Mouse (Mus musculus) CH12.LX (cell line): ENCODE data around the gene Gm20661. TPM values are rescaled to one million over a fixed set of nuclear protein-coding genes. Genes with fewer than 3 reads are reported as not detected.

ENCODE experiments used
- DNase-seq: peaks from one replicate; pipeline ENCODE4 v3.0.0-alpha.2; 2013; ENCODE audit errors: extremely low read depth
- H3K27ac ChIP-seq: 2 replicates; pipeline ENCODE4 v1.5.1; 2012; ENCODE audit warnings: low read depth, mild to moderate bottlenecking, control low read depth, moderate library complexity; ENCODE audit not compliant: insufficient read depth
- H3K27me3 ChIP-seq: replicated peaks from 2 replicates; pipeline ENCODE3; 2012; ENCODE audit warnings: inconsistent platforms
- H3K36me3 ChIP-seq, 2 experiments: replicated peaks in 1 of 2; 2 replicates each; pipeline versions ENCODE3 to v1.6.1; 2012; ENCODE audit warnings: inconsistent platforms in 1 of 2, low read length in 1 of 2, mild to moderate bottlenecking in 1 of 2, mixed read lengths in 1 of 2, moderate library complexity in 1 of 2; ENCODE audit not compliant: control insufficient read depth in 1 of 2, insufficient read depth in 1 of 2
- H3K4me1 ChIP-seq, 2 experiments: 2 replicates each; pipeline ENCODE4 v1.6.1; 2012; ENCODE audit warnings: inconsistent platforms in 1 of 2, moderate library complexity in 1 of 2; ENCODE audit not compliant: insufficient read depth in 2 of 2, control insufficient read depth in 1 of 2
- H3K4me2 ChIP-seq: 2 replicates; pipeline ENCODE4 v1.6.1; 2012; ENCODE audit warnings: low read depth, mild to moderate bottlenecking, control low read depth; ENCODE audit not compliant: poor library complexity, insufficient read depth, severe bottlenecking
- H3K4me3 ChIP-seq, 3 experiments: fragments of 150-350 bp in 1 of 3; sonication (generic) in 1 of 3; replicated peaks in 1 of 3; 2 replicates each; pipeline versions ENCODE3 to v1.5.1; 2011 to 2012; ENCODE audit warnings: low read depth in 2 of 3, low read length in 2 of 3, mild to moderate bottlenecking in 2 of 3, moderate library complexity in 2 of 3, control low read depth in 1 of 3, improper control_type of control experiment in 1 of 3, inconsistent platforms in 1 of 3, mixed read lengths in 1 of 3; ENCODE audit not compliant: poor library complexity in 1 of 3
- H3K79me2 ChIP-seq: replicated peaks from 2 replicates; pipeline ENCODE4 v1.6.1; 2012; ENCODE audit warnings: mild to moderate bottlenecking, moderate library complexity; ENCODE audit not compliant: control insufficient read depth, poor library complexity, insufficient read depth, severe bottlenecking; ENCODE audit errors: extremely low read depth
- H3K9ac ChIP-seq: 2 replicates; pipeline ENCODE4 v1.6.1; 2012; ENCODE audit warnings: low read depth, mild to moderate bottlenecking, control low read depth, moderate library complexity; ENCODE audit not compliant: insufficient read depth
- H3K9me3 ChIP-seq: replicated peaks from 2 replicates; pipeline ENCODE3; 2012; ENCODE audit warnings: low read length, inconsistent platforms, mixed read lengths
- BHLHE40 ChIP-seq: IDR thresholded peaks from 2 replicates; pipeline ENCODE4 v1.6.1; 2011; ENCODE audit warnings: mild to moderate bottlenecking, low read depth, low read length, improper control_type of control experiment
- CTCF ChIP-seq, 2 experiments: IDR thresholded peaks in 1 of 2; conservative IDR thresholded peaks in 1 of 2; 2 replicates each; pipeline ENCODE4 v1.5.1; 2011 to 2012; ENCODE audit warnings: low read depth in 2 of 2, low read length in 2 of 2, improper control_type of control experiment in 1 of 2, inconsistent platforms in 1 of 2, mild to moderate bottlenecking in 1 of 2, moderate library complexity in 1 of 2
- E2F4 ChIP-seq: IDR thresholded peaks from 2 replicates; pipeline ENCODE4 v1.6.1; 2011; ENCODE audit warnings: low read depth, low read length, improper control_type of control experiment; ENCODE audit not compliant: insufficient replicate concordance
- ELF1 ChIP-seq: IDR thresholded peaks from 2 replicates; pipeline ENCODE4 v1.6.1; 2014; ENCODE audit warnings: low read depth, mild to moderate bottlenecking, inconsistent platforms, low read length, improper control_type of control experiment
- EP300 ChIP-seq: IDR thresholded peaks from 2 replicates; pipeline ENCODE4 v1.6.1; 2011; ENCODE audit warnings: low read length, improper control_type of control experiment
- ETS1 ChIP-seq: conservative IDR thresholded peaks from 2 replicates; pipeline ENCODE4 v1.6.1; 2012; ENCODE audit warnings: low read depth, mild to moderate bottlenecking, inconsistent platforms, low read length, improper control_type of control experiment, moderate library complexity
- GABPA ChIP-seq: IDR thresholded peaks from 2 replicates; pipeline ENCODE4 v1.6.1; 2012; ENCODE audit warnings: low read depth, low read length, improper control_type of control experiment, inconsistent platforms; ENCODE audit not compliant: insufficient replicate concordance
- IRF4 ChIP-seq: IDR thresholded peaks from 2 replicates; pipeline ENCODE4 v1.6.1; 2014; ENCODE audit warnings: low read depth, mild to moderate bottlenecking, inconsistent platforms, low read length, improper control_type of control experiment
- JUND ChIP-seq: conservative IDR thresholded peaks from 2 replicates; pipeline ENCODE4 v1.6.1; 2011; ENCODE audit warnings: low read depth, low read length, improper control_type of control experiment
- MAFK ChIP-seq: IDR thresholded peaks from 2 replicates; pipeline ENCODE4 v1.6.1; 2011; ENCODE audit warnings: low read length, improper control_type of control experiment; ENCODE audit not compliant: insufficient replicate concordance
- MEF2A ChIP-seq: IDR thresholded peaks from 2 replicates; pipeline ENCODE4 v1.6.1; 2014; ENCODE audit warnings: low read depth, mild to moderate bottlenecking, inconsistent platforms, low read length, improper control_type of control experiment, borderline replicate concordance
- MYC ChIP-seq: IDR thresholded peaks from 2 replicates; pipeline ENCODE4 v1.6.1; 2011; ENCODE audit warnings: low read depth, mild to moderate bottlenecking, improper control_type of control experiment, low read length
- POLR2AphosphoS2 ChIP-seq: IDR thresholded peaks from 2 replicates; pipeline ENCODE4 v1.6.1; 2011; ENCODE audit warnings: low read depth, low read length, improper control_type of control experiment
- RAD21 ChIP-seq: IDR thresholded peaks from 2 replicates; pipeline ENCODE4 v1.6.1; 2011; ENCODE audit warnings: low read depth, mild to moderate bottlenecking, low read length, improper control_type of control experiment, moderate library complexity
- RCOR1 ChIP-seq: conservative IDR thresholded peaks from 2 replicates; pipeline ENCODE4 v1.6.1; 2012; ENCODE audit warnings: low read depth, mild to moderate bottlenecking, inconsistent platforms, low read length, improper control_type of control experiment
- SIN3A ChIP-seq: IDR thresholded peaks from 2 replicates; pipeline ENCODE4 v1.6.1; 2012; ENCODE audit warnings: low read length, improper control_type of control experiment, inconsistent platforms
- SMC3 ChIP-seq: IDR thresholded peaks from 2 replicates; pipeline ENCODE4 v1.6.1; 2011; ENCODE audit warnings: low read depth, low read length, improper control_type of control experiment
- TBP ChIP-seq: conservative IDR thresholded peaks from 2 replicates; pipeline ENCODE4 v1.6.1; 2011; ENCODE audit warnings: low read depth, low read length, improper control_type of control experiment
- TCF12 ChIP-seq: IDR thresholded peaks from 2 replicates; pipeline ENCODE4 v1.6.1; 2014; ENCODE audit warnings: low read depth, mild to moderate bottlenecking, inconsistent platforms, low read length, improper control_type of control experiment
- UBTF ChIP-seq: IDR thresholded peaks from 2 replicates; pipeline ENCODE4 v1.6.1; 2012; ENCODE audit warnings: low read depth, mild to moderate bottlenecking, inconsistent platforms, low read length, improper control_type of control experiment, moderate library complexity
- USF2 ChIP-seq: conservative IDR thresholded peaks from 2 replicates; pipeline ENCODE4 v1.6.1; 2011; ENCODE audit warnings: low read depth, low read length, improper control_type of control experiment
- ZC3H11A ChIP-seq: IDR thresholded peaks from 2 replicates; pipeline ENCODE4 v1.6.1; 2012; ENCODE audit warnings: low read depth, mild to moderate bottlenecking, inconsistent platforms, low read length, improper control_type of control experiment
- ZKSCAN1 ChIP-seq: IDR thresholded peaks from 2 replicates; pipeline ENCODE4 v1.6.1; 2012; ENCODE audit warnings: low read depth, inconsistent platforms, low read length, improper control_type of control experiment, borderline replicate concordance
- ZMIZ1 ChIP-seq: IDR thresholded peaks from 2 replicates; pipeline ENCODE4 v1.6.1; 2012; ENCODE audit warnings: low read depth, mild to moderate bottlenecking, inconsistent platforms, low read length, improper control_type of control experiment
- ZNF384 ChIP-seq: IDR thresholded peaks from 2 replicates; pipeline ENCODE4 v1.6.1; 2012; ENCODE audit warnings: low read depth, low read length, improper control_type of control experiment, inconsistent platforms
- dilution Hi-C: fragments of 300-500 bp; cut with MboI; formaldehyde crosslinking; loops from 2 replicates; pipeline ENCODE4 v1.14.3; 2020; ENCODE audit warnings: low sequenced_read_pairs; ENCODE audit not compliant: extremely low pct_unique_long_range_greater_than_20kb, extremely low pct_ligation_motif_present
- in situ Hi-C: fragments of 300-500 bp; cut with MboI; formaldehyde crosslinking; loops from 3 replicates; pipeline ENCODE4 v1.14.3; 2019; ENCODE audit warnings: low sequenced_read_pairs, low pct_ligation_motif_present, low pct_unique_long_range_greater_than_20kb, mixed read lengths
- polyA plus RNA-seq: library from polyadenylated mRNA; unstranded; fragments of >175 nt; gene quantifications from 2 replicates; pipeline ENCODE4 v1.2.1, GENCODE M21; 2012; ENCODE audit warnings: low read depth; ENCODE audit not compliant: insufficient read length
- total RNA-seq, 2 experiments: library from RNA; depleted of rRNA; stranded (reverse); fragments of 300-350 nt in 1 of 2; fragments of >200 nt in 1 of 2; gene quantifications; 2 replicates each; pipeline ENCODE4 v1.2.3; 2012 to 2014

Gm20661 gene
- total and polyA plus RNA-seq, 3 experiments: 0.29 TPM; not detected in 2

DNA sequence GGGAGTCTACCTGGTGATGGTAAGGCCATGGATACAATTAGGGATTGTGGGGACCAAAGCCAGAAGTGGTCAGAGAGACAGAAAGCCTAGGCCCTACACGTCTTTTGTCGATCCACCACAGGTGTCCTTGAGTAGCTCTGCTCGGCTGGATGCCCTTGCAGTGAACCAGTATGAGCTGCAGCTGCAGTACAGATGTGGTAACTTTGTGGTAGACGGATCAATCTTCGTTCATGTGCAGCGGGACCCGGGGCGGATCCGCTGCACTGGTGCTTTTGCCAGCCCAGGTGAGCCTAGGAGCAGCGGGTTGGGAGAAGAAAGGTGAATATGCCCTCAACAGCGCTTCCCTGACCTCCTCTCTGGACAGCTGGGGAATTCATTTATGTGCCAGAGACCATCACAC lies 10.2 kb downstream of the Gm20661 start:
- no peak overlapping the region for H3K4me2 ChIP-seq
- H3K79me2 ChIP-seq: no peaks in the 10 kb centered on the region
- in situ Hi-C loops (no loop called here), dilution Hi-C loops (no loop called here)
- H3K27ac ChIP-seq: no peak overlapping the region
- H3K36me3 ChIP-seq: no peaks in the 10 kb centered on the region
- no peak overlapping the region for H3K4me3 ChIP-seq
- no peaks in the 10 kb centered on the region for H3K27me3 ChIP-seq
- DNase-seq: no peak
- TF ChIP-seq MYC: no peak
- no peak for TF ChIP-seq POLR2AphosphoS2
- no peak for TF ChIP-seq ETS1
- TF ChIP-seq USF2: no peak
- TF ChIP-seq RCOR1: no peak
- TF ChIP-seq BHLHE40: no peak
- no peak for TF ChIP-seq EP300
- TF ChIP-seq JUND: no peak
- TF ChIP-seq ZNF384: no peak
- no peak overlapping the region for H3K9ac ChIP-seq
- no peaks in the 10 kb centered on the region for H3K9me3 ChIP-seq
- H3K4me1 ChIP-seq: peaks cover 0 to 13% of the 10 kb centered on the region in 2 experiments; a peak in 2 of 4 replicates

DNA sequence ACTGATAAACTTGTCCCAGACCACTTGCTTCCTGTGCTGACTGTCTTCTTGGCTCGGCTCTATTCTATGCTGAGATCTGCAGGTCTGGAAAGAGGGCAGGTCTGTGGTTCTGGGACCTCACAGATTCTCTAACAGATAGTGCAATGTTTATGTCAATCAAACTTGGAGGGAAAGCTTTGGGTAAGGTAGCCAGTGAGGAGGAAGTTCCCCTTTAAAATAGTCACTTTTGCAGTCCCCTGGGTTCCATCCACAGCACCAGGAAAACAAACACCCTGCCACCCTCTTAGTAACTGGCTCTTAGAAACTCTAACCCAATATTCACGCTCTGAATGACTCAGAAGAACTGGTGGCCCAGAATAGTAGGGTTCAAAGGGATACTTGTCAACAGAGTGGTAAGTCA lies 11.6 kb downstream of the Gm20661 start:
- dilution Hi-C loops: no loop called here
- DNase-seq: no peak

DNA sequence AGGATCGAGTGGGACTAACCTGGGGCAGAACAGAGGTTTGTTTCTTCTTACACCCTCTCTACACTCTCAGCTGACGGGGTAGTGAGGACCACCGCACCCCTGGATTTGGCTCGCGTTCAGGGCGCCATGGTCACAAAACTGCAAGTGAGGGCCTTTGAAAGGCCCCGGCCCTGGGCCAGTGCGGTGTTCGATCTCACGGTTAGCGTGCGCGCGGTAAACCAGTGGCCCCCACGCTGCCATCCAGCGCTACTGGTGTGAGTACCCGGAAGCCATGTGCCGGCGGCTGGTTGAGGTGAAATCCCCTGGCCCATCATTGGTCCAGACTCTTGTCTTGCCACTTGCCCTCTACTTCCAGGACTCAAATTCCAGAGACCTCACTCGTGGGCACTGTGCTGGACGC lies 12.7 kb downstream of the Gm20661 start:
- Histone ChIP-seq H3K4me1 (peaks cover 0 to 13% of the 10 kb centered on the region in 2 experiments; a peak in 2 of 4 replicates), H3K4me3 (no peak overlapping the region), H3K79me2 (no peaks in the 10 kb centered on the region), H3K9ac (no peak overlapping the region), H3K36me3 (no peaks in the 10 kb centered on the region), H3K9me3 (no peaks in the 10 kb centered on the region), H3K27ac (no peak overlapping the region), H3K4me2 (no peak overlapping the region), H3K27me3 (no peaks in the 10 kb centered on the region)
- in situ Hi-C loops (loop anchor here (5.0 kb wide), 1 partner anchor 33 kb away; no protein-coding TSS in a partner anchor), dilution Hi-C loops (no loop called here)
- no peak for DNase-seq
- TF ChIP-seq GABPA (no peak), CTCF (conservative IDR thresholded peaks at IDR 0.05 in 1 of 2, IDR thresholded peaks at IDR 0.05 in 1 of 2; ENCODE audit: low read depth in 2 of 2, low read length in 2 of 2) (no peak), SIN3A (no peak), TCF12 (no peak), SMC3 (no peak), BHLHE40 (no peak), MYC (no peak), ETS1 (no peak), UBTF (no peak), MEF2A (no peak), RCOR1 (no peak), EP300 (no peak), ZKSCAN1 (no peak)

More for the DNA sequence above, 11.6 kb downstream of the Gm20661 start:
- Histone ChIP-seq H3K4me1 (peaks cover 0 to 13% of the 10 kb centered on the region in 2 experiments; a peak in 2 of 4 replicates), H3K27ac (no peak overlapping the region), H3K27me3 (no peaks in the 10 kb centered on the region), H3K36me3 (no peaks in the 10 kb centered on the region), H3K4me2 (no peak overlapping the region), H3K79me2 (no peaks in the 10 kb centered on the region), H3K9ac (no peak overlapping the region), H3K4me3 (no peak overlapping the region), H3K9me3 (no peaks in the 10 kb centered on the region)
- no peak for TF ChIP-seq POLR2AphosphoS2
- TF ChIP-seq E2F4: no peak
- TF ChIP-seq TBP: no peak
- no peak for TF ChIP-seq MAFK
- TF ChIP-seq MEF2A: no peak
- no peak for TF ChIP-seq CTCF (conservative IDR thresholded peaks at IDR 0.05 in 1 of 2, IDR thresholded peaks at IDR 0.05 in 1 of 2; ENCODE audit: low read depth in 2 of 2, low read length in 2 of 2)
- no peak for TF ChIP-seq ZMIZ1
- no peak for TF ChIP-seq RAD21
- no peak for TF ChIP-seq ELF1
- no peak for TF ChIP-seq ZNF384
- TF ChIP-seq ZKSCAN1: no peak
- no peak for TF ChIP-seq ZC3H11A
- no peak for TF ChIP-seq SMC3
- no peak for TF ChIP-seq IRF4
- TF ChIP-seq BHLHE40: no peak
- in situ Hi-C loops: no loop called here
